Mouse (Mus musculus) hindbrain, embryonic 11.5 days (tissue): Measurements from ENCODE around the gene Prkag2. TPM values are rescaled to one million over a fixed set of nuclear protein-coding genes. Genes with fewer than 3 reads are reported as not detected.

ENCODE experiments used
- ATAC-seq: fragments of 200-750 bp; cut with Nextera tagmentation; 2 replicates; pipeline ENCODE4 v1.8.0; 2017; ENCODE audit warnings: mild to moderate bottlenecking, moderate TSS enrichment, moderate library complexity; ENCODE audit not compliant: low FRiP score
- DNase-seq: peaks from one replicate; pipeline ENCODE4 v3.0.0-alpha.2; 2015; ENCODE audit warnings: low spot score
- H3K27ac ChIP-seq: fragments of 300-500 bp; sonication (generic); 2 replicates; pipeline ENCODE4 v1.5.1; 2014; ENCODE audit warnings: mild to moderate bottlenecking, low read depth, low read length
- H3K27me3 ChIP-seq: fragments of 300-500 bp; sonication (generic); 2 replicates; pipeline ENCODE4 v1.6.1; 2014; ENCODE audit warnings: mild to moderate bottlenecking, low read length, moderate library complexity, mixed read lengths; ENCODE audit not compliant: control insufficient read depth, insufficient read depth
- H3K36me3 ChIP-seq: fragments of 300-500 bp; sonication (generic); 2 replicates; pipeline ENCODE4 v1.6.1; 2014; ENCODE audit warnings: mild to moderate bottlenecking, low read length, moderate library complexity, mixed read lengths; ENCODE audit not compliant: control insufficient read depth, insufficient read depth
- H3K4me1 ChIP-seq: fragments of 300-500 bp; sonication (generic); replicated peaks from 2 replicates; pipeline ENCODE4 v1.6.1; 2014; ENCODE audit warnings: low read length, mixed read lengths; ENCODE audit not compliant: control insufficient read depth, insufficient read depth
- H3K4me2 ChIP-seq: fragments of 300-500 bp; sonication (generic); replicated peaks from 2 replicates; pipeline ENCODE4 v1.6.1; 2014; ENCODE audit warnings: mild to moderate bottlenecking, low read depth, low read length
- H3K4me3 ChIP-seq: fragments of 300-500 bp; sonication (generic); 2 replicates; pipeline ENCODE4 v1.5.1; 2014; ENCODE audit warnings: low read depth, low read length
- H3K9ac ChIP-seq: fragments of 300-500 bp; sonication (generic); 2 replicates; pipeline ENCODE4 v1.6.1; 2014; ENCODE audit warnings: low read depth, low read length
- H3K9me3 ChIP-seq: fragments of 300-500 bp; sonication (generic); 2 replicates; pipeline ENCODE4 v1.6.1; 2016; ENCODE audit warnings: low read length; ENCODE audit not compliant: control insufficient read depth
- WGBS: fragments of 180-500 bp; shearing (Covaris S2); extraction: QIAGEN DNeasy Blood & Tissue Kit; methylation state at CpG from one replicate; pipeline ENCODE4 v1.1.7; 2014; 5-methylcytosine and 5-hydroxymethylcytosine counted together
- polyA plus RNA-seq: library from polyadenylated mRNA; unstranded; fragments of >200 nt; fragmentation: Nextera tagmentation; extraction: Ambion mirVana; gene quantifications from 2 replicates; pipeline ENCODE4 v1.2.1, GENCODE M21; 2014

The Prkag2 gene
- polyA plus RNA-seq, 1 experiment from 2014 or later = 56.7 TPM

GRCm38 (mm10) chr5:25114110-25114509, 13.7 kb upstream of the Prkag2 start:
- Histone ChIP-seq H3K4me1 (no peaks in the 10 kb centered on the region), H3K27ac (no peak overlapping the region), H3K36me3 (no peaks in the 10 kb centered on the region), H3K27me3 (no peaks in the 10 kb centered on the region), H3K9ac (no peak overlapping the region), H3K9me3 (no peaks in the 10 kb centered on the region), H3K4me3 (no peak overlapping the region), H3K4me2 (no peak overlapping the region)
- ATAC-seq = no peak
- no peak for DNase-seq

DNA sequence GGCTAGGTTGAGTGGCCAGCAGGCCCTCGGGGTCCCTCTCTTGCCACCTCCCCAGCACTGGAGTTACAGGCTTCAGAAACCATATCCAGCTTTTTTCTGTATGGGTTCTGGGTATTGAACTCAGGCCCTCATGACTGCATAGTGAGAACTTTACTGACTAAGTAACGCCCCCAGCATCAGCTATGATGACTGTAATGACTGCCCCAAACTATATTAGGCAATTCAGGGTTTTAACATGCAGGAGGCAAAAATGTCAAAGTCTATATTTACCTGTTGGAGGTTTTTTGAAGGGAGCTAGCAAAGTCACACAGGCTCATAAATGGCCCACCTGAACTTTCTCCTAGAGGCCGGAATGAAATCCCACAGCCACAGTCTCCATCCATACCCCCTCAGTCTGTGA, 9.9 kb upstream of the Prkag2 start:
- Histone ChIP-seq H3K27ac (no peak overlapping the region), H3K9me3 (no peaks in the 10 kb centered on the region), H3K4me1 (no peaks in the 10 kb centered on the region), H3K4me2 (no peak overlapping the region), H3K27me3 (no peaks in the 10 kb centered on the region), H3K36me3 (no peaks in the 10 kb centered on the region), H3K4me3 (no peak overlapping the region), H3K9ac (no peak overlapping the region)
- ATAC-seq = no peak
- 81% methylated on average over 3 of the region's 3 CpGs for WGBS
- no peak for DNase-seq

DNA sequence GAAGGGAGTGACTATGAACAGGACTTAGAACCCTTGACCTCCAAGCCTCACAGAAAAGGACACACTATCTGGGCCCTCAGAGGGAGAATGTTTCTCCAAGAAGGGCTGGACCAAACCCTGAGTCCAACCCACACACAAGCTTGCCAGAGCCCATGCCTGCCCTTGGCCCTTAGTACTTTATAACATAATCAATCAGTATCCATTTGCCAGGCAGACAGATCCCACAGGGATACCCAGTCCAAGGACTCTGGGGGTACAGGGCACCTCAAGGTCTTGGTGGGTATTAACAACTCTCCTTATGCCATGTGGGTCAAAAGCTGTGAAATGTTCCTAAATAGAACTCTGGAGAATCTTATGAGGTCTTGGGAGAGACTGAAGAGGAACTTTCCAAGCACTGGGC, 5.3 kb upstream of the Prkag2 start:
- ATAC-seq = no peak
- Histone ChIP-seq H3K4me1 (no peaks in the 10 kb centered on the region; the same call in 1 of the 2 replicates), H3K27me3 (peaks cover 9% of the 10 kb centered on the region), H3K27ac (no peak overlapping the region), H3K4me2 (no peak overlapping the region), H3K9me3 (no peaks in the 10 kb centered on the region), H3K4me3 (no peak overlapping the region), H3K9ac (no peak overlapping the region), H3K36me3 (no peaks in the 10 kb centered on the region)
- no peak for DNase-seq

GRCm38 (mm10) chr5:25101126-25101523, 683 bp upstream of the Prkag2 start:
- peaks cover 33% of the 10 kb centered on the region for H3K27me3 ChIP-seq
- peak overlapping the region; percentile 21 for H3K9ac ChIP-seq
- WGBS = under 1% methylated on average over 25 of the region's 25 CpGs
- no peaks in the 10 kb centered on the region for H3K9me3 ChIP-seq
- DNase-seq (peak; percentile 63), ATAC-seq (peak; percentile 62)
- H3K4me1 ChIP-seq = peaks cover 2% of the 10 kb centered on the region
- H3K27ac ChIP-seq = no peak overlapping the region
- H3K36me3 ChIP-seq = no peaks in the 10 kb centered on the region
- peak overlapping the region; percentile 50 for H3K4me3 ChIP-seq
- H3K4me2 ChIP-seq = peak overlapping the region; percentile 97

GRCm38 (mm10) chr5:25100157-25100515, 306 bp downstream of the Prkag2 start:
- Histone ChIP-seq H3K9me3 (no peaks in the 10 kb centered on the region), H3K4me3 (peak overlapping the region; percentile 50), H3K27ac (no peak overlapping the region), H3K4me2 (peak overlapping the region; percentile 97), H3K27me3 (peaks cover 33% of the 10 kb centered on the region), H3K9ac (no peak overlapping the region), H3K4me1 (peaks cover 2% of the 10 kb centered on the region), H3K36me3 (no peaks in the 10 kb centered on the region)
- WGBS = under 1% methylated on average over 26 of the region's 26 CpGs
- ATAC-seq (peak; percentile 1; the same call in 1 of the 2 replicates), DNase-seq (peak; percentile 67)

GRCm38 (mm10) chr5:25099367-25100156, 880 bp downstream of the Prkag2 start:
- no peak for DNase-seq
- 1% methylated on average over 45 of the region's 45 CpGs for WGBS
- H3K9me3 ChIP-seq = no peaks in the 10 kb centered on the region
- peaks cover 2% of the 10 kb centered on the region for H3K4me1 ChIP-seq
- H3K36me3 ChIP-seq = no peaks in the 10 kb centered on the region
- no peak overlapping the region for H3K27ac ChIP-seq
- ATAC-seq = peak; percentile 76
- peak overlapping the region; percentile 97 for H3K4me2 ChIP-seq
- H3K4me3 ChIP-seq = peak overlapping the region; percentile 50
- H3K27me3 ChIP-seq = peaks cover 33% of the 10 kb centered on the region
- H3K9ac ChIP-seq = 0 out of 2 replicates have a peak overlapping the region, but pooled peaks have one; percentile 1

- Histone ChIP-seq H3K4me3 (no peak overlapping the region), H3K27me3 (peaks cover 33% of the 10 kb centered on the region), H3K4me1 (peaks cover 2% of the 10 kb centered on the region), H3K36me3 (no peaks in the 10 kb centered on the region), H3K9me3 (no peaks in the 10 kb centered on the region), H3K4me2 (no peak overlapping the region), H3K27ac (no peak overlapping the region), H3K9ac (no peak overlapping the region)
- DNase-seq (no peak), ATAC-seq (no peak)
- 61% methylated on average over 3 of the region's 3 CpGs for WGBS
Measured at GRCm38 (mm10) chr5:25097891-25098290, 2.6 kb downstream of the Prkag2 start.

DNA sequence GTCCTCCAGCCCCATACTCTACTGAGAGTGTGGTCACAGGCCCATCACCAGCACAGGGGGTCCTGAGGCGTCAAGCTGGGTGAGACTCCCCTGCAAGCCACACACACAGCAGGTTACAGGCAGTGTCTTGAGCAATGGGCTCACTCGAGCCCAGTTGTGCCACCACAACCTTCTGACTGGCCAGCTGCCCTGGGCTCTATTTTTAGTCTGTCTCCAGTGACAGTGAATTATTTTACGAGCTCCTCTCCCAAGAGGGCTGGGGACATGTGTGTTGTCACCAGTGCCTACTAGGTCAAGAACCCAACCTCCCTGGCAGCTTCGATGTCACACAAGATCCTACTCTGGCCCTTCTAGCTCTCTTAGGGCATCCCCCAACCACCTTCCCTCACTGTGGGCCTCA, 4.0 kb downstream of the Prkag2 start:
- no peak for DNase-seq
- Histone ChIP-seq H3K36me3 (no peaks in the 10 kb centered on the region), H3K4me2 (no peak overlapping the region), H3K27ac (no peak overlapping the region), H3K9me3 (no peaks in the 10 kb centered on the region), H3K27me3 (peaks cover 29% of the 10 kb centered on the region), H3K4me3 (no peak overlapping the region), H3K9ac (no peak overlapping the region), H3K4me1 (peaks cover 2% of the 10 kb centered on the region)
- ATAC-seq = no peak
- WGBS = 88% methylated on average over 4 of the region's 4 CpGs

DNA sequence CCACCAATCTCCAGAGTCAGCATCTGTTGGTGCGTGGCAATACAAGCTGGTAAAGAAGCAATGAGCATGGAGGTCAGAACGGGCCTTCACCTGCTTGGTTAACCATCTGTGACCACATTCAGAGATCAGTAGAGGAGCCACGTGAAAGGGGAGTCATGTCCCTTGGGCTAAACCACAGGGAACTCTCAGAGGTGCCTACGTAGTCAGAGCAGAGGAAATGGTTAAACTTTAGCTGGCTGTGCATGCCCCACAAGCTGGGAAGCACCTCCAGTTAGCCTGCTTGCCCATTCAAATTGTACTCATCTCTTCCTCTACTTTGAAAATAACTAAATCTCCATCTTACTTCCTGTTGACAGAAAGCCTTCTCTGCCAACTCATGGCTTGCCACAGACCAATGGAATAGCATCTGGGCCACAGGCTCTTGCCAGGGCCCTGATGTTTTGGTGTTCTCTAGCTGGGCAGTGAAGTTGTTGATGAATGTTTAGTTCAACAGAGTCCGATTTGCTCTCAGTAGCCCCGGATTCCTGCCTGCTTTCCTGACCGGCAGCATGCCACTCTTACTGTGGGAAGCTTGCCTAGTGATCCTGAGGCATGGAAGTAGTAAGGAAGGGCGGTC, 7.7 kb downstream of the Prkag2 start:
- Histone ChIP-seq H3K9ac (no peak overlapping the region), H3K4me2 (no peak overlapping the region), H3K4me1 (no peaks in the 10 kb centered on the region), H3K27ac (no peak overlapping the region), H3K36me3 (no peaks in the 10 kb centered on the region), H3K27me3 (0 out of 2 replicates have a peak, but pooled peaks cover under 1% of the 10 kb centered on the region), H3K9me3 (no peaks in the 10 kb centered on the region), H3K4me3 (no peak overlapping the region)
- no peak for ATAC-seq
- WGBS = 77% methylated on average over 8 of the region's 8 CpGs
- no peak for DNase-seq
